ENCODE assay signal across 8 mouse cellular contexts in the genomic region with DNA sequence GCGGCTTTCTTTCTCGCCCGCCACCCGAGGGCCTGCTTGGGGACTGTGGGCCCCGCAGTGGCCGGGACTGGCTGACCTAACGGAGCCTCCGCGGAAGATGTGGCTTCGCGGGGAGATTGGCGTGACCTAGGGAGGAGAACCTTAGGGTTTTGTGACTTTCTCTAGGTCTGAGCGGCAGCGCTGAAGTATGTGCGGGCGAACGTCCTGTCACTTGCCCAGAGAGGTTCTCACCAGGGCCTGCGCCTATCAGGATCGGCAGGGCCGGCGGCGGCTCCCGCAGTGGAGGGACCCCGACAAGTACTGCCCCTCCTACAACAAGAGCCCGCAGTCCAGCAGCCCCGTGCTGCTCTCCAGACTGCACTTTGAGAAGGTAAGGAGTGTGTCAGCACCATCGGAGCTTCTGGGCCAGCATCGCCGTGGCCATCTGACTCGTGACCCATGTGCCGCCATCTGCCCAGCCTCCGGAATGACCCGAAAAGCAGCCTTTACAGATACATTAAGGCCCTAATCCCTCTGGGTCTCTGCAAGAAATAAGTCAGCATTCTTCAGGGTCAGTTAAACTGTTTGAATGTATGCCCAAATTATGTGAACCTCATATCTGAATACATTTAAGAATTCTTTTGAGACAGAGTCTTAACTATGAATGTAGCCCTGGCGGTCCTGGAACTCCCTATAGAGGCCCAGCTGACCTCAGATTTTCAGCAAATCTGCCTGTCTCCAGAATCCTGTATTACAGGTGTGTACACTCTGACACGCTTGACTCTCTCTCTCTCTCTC. TPM values are rescaled to one million over a fixed set of nuclear protein-coding genes. Genes with fewer than 3 reads are reported as not detected.
A peak's percentile ranks its signal among the peaks of the same experiment; 100 is the strongest.
DNase-seq lines count a peak whose midpoint lies in the region; ATAC-seq and TF ChIP-seq lines count a peak whose summit lies in the region.

No protein-coding gene starts in this region.

- no peak for TF ChIP-seq CTCF in E14TG2a.4 (conservative IDR thresholded peaks at IDR 0.05; ENCODE audit: low read length)
- TF ChIP-seq CTCF in kidney, postnatal 0 days (IDR thresholded peaks at IDR 0.05; ENCODE audit: low read depth): no peak

- H3K4me2 ChIP-seq in heart, embryonic 12.5 days: peak overlapping the region; percentile 94
- peak overlapping the region; percentile 72 for H3K4me2 ChIP-seq in kidney, postnatal 0 days (ENCODE audit: low read length)

- peaks cover 87% of the 10 kb centered on the region for H3K36me3 ChIP-seq in E14TG2a.4 (ENCODE audit: insufficient read depth, low read length)
- peaks cover 76% of the 10 kb centered on the region for H3K36me3 ChIP-seq in embryonic facial prominence, embryonic 10.5 days (replicated peaks)
- H3K36me3 ChIP-seq in heart, embryonic 12.5 days: peaks cover 69% of the 10 kb centered on the region
- peaks cover 33% of the 10 kb centered on the region for H3K36me3 ChIP-seq in kidney, postnatal 0 days (ENCODE audit: insufficient read depth, low read length)

- H3K4me3 ChIP-seq in E14TG2a.4 (replicated peaks; ENCODE audit: low read length): peak overlapping the region; percentile 96
- peak overlapping the region; percentile 94 for H3K4me3 ChIP-seq in embryonic facial prominence, embryonic 10.5 days
- H3K4me3 ChIP-seq in heart, embryonic 12.5 days: peak overlapping the region; percentile 72
- H3K4me3 ChIP-seq in kidney, postnatal 0 days (replicated peaks; ENCODE audit: low read depth, low read length): peak overlapping the region; percentile 78

- peak overlapping the region; percentile 83 for H3K9ac ChIP-seq in heart, embryonic 12.5 days
- peak overlapping the region; percentile 84 for H3K9ac ChIP-seq in kidney, postnatal 0 days (ENCODE audit: low read depth, low read length)

- peak; percentile 62 for DNase-seq in adrenal gland, adult 2 months
- DNase-seq in embryonic facial prominence, embryonic 10.5 days (ENCODE audit: low spot score): peak; percentile 74
- peak; percentile 51 for DNase-seq in kidney, postnatal 0 days (ENCODE audit: low spot score)
- DNase-seq in lung, postnatal 10 days: peak; percentile 55
- peak; percentile 37 for DNase-seq in right cerebral cortex, postnatal 14 days
- DNase-seq in adipocyte (ENCODE audit: low spot score): no peak

- no peaks in the 10 kb centered on the region for H3K27me3 ChIP-seq in E14TG2a.4 (ENCODE audit: insufficient read depth, low read length)
- H3K27me3 ChIP-seq in embryonic facial prominence, embryonic 10.5 days (replicated peaks; ENCODE audit: low read depth, poor library complexity, severe bottlenecking): no peaks in the 10 kb centered on the region
- H3K27me3 ChIP-seq in heart, embryonic 12.5 days (replicated peaks): no peaks in the 10 kb centered on the region
- H3K27me3 ChIP-seq in kidney, postnatal 0 days (ENCODE audit: insufficient read depth, low read length): no peaks in the 10 kb centered on the region

- ATAC-seq in heart, embryonic 12.5 days (ENCODE audit: insufficient number of reproducible peaks, low FRiP score): peak; percentile 75
- peak; percentile 59 for ATAC-seq in kidney, postnatal 0 days (replicated peaks; ENCODE audit: low FRiP score, low read depth)

- WGBS in embryonic facial prominence, embryonic 10.5 days: 4% methylated on average over 35 of the region's 35 CpGs
- 4% methylated on average over 35 of the region's 35 CpGs for WGBS in heart, embryonic 12.5 days
- WGBS in kidney, postnatal 0 days: 2% methylated on average over 35 of the region's 35 CpGs

- H3K9me3 ChIP-seq in E14TG2a.4 (ENCODE audit: low read length): no peaks in the 10 kb centered on the region
- no peaks in the 10 kb centered on the region for H3K9me3 ChIP-seq in embryonic facial prominence, embryonic 10.5 days
- H3K9me3 ChIP-seq in heart, embryonic 12.5 days (replicated peaks): no peaks in the 10 kb centered on the region
- H3K9me3 ChIP-seq in kidney, postnatal 0 days (replicated peaks; ENCODE audit: low read length): no peaks in the 10 kb centered on the region

- peaks cover 87% of the 10 kb centered on the region for H3K4me1 ChIP-seq in E14TG2a.4 (replicated peaks; ENCODE audit: low read depth, low read length)
- peaks cover 22% of the 10 kb centered on the region for H3K4me1 ChIP-seq in embryonic facial prominence, embryonic 10.5 days
- peaks cover 18% of the 10 kb centered on the region for H3K4me1 ChIP-seq in heart, embryonic 12.5 days (replicated peaks)
- H3K4me1 ChIP-seq in kidney, postnatal 0 days (replicated peaks; ENCODE audit: insufficient read depth, low read length): peaks cover 7% of the 10 kb centered on the region; the same call in 1 of the 2 replicates

- H3K27ac ChIP-seq in embryonic facial prominence, embryonic 10.5 days (replicated peaks): peak overlapping the region; percentile 91
- peak overlapping the region; percentile 82 for H3K27ac ChIP-seq in heart, embryonic 12.5 days (ENCODE audit: poor library complexity, severe bottlenecking)
- peak overlapping the region; percentile 89 for H3K27ac ChIP-seq in kidney, postnatal 0 days

RNA-seq across cellular contexts. Expression of gene Hmces, which starts 0.8 kb away (rescaled TPM):
- 10 to 100 TPM; 21.5 to 22.4 TPM for total RNA-seq in adrenal gland, adult 2 months (2021)
- 15.4 and 22.3 TPM in 2 replicates for polyA plus RNA-seq in adrenal gland, adult 2 months (2012; rRNA removed)
- polyA plus RNA-seq in embryonic facial prominence, embryonic 10.5 days (2016; fragmentation: Nextera tagmentation; extraction: Ambion mirVana): 64.0 and 67.1 TPM in 2 replicates
- 25.4 and 27.8 TPM in 2 replicates for polyA plus RNA-seq in heart, embryonic 12.5 days (2016; fragmentation: Nextera tagmentation; extraction: Ambion mirVana)
- 47.1 and 55.2 TPM in 2 replicates for polyA plus RNA-seq in kidney, postnatal 0 days (2015; fragmentation: Nextera tagmentation; extraction: Ambion mirVana)

RNA-seq across cellular contexts. Expression of gene Copg1, which starts 26.9 kb away (rescaled TPM):
- 100 to 1,000 TPM; 102 to 104 TPM for total RNA-seq in adrenal gland, adult 2 months (2021)
- polyA plus RNA-seq in adrenal gland, adult 2 months (2012; rRNA removed): 26.0 and 41.0 TPM in 2 replicates
- 157 and 159 TPM in 2 replicates for polyA plus RNA-seq in embryonic facial prominence, embryonic 10.5 days (2016; fragmentation: Nextera tagmentation; extraction: Ambion mirVana)
- polyA plus RNA-seq in heart, embryonic 12.5 days (2016; fragmentation: Nextera tagmentation; extraction: Ambion mirVana): 144 and 145 TPM in 2 replicates
- polyA plus RNA-seq in kidney, postnatal 0 days (2015; fragmentation: Nextera tagmentation; extraction: Ambion mirVana): 101 and 114 TPM in 2 replicates
